In the genomic region with DNA sequence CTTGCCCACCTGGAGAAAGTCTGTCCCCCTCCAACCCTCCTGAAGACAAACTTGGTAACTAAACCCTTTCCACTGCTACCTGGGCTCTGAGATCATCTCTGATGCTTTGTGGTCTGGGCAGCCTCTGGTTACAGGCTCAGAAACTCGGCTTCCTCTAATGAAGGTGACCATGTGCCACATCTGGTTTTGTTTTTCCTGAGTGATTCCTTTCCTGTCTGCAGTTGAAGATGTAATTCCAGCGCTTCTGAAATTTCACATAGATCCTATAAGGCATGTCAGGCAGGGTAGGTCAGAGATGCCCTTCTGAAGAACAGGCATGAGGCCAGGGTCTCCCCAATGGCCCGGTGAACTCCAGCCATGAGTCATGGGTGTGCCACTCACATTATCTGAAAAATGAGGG, we compare ENCODE assay signal across 21 mouse cellular contexts. TPM values are rescaled to one million over a fixed set of nuclear protein-coding genes. Genes with fewer than 3 reads are reported as not detected.
DNase-seq lines count a peak whose midpoint lies in the region; TF ChIP-seq lines count a peak whose summit lies in the region.
"Had no signal": no experiment of that assay in that cellular context is flagged by ENCODE, and none has a peak within 500 bp of the region (broad histone marks: within the 10 kb centered on the region; RNA-seq: fewer than 3 reads in every experiment).

No protein-coding gene starts in this region.

- peak; percentile 37 for DNase-seq in embryo, embryonic 10 days (ENCODE audit: low spot score)
- no peak for DNase-seq in embryo, embryonic 9.5 days (ENCODE audit: extremely low spot score)
- DNase-seq in layer of hippocampus, adult 11-12 months (ENCODE audit: low spot score), result peak; percentile 1
- no peak for DNase-seq in layer of hippocampus, adult 2 months (ENCODE audit: low spot score in 2 of 2)
- DNase-seq in embryonic facial prominence, embryonic 10.5 days (ENCODE audit: low spot score), result peak; percentile 24
- peak; percentile 16 for DNase-seq in mesoderm, embryonic 11.5 days (ENCODE audit: low read depth, low spot score)
- no peak for DNase-seq in heart, adult 9 months (ENCODE audit: low spot score in 2 of 2)
- no peak for DNase-seq in left cerebral cortex, postnatal 14 days (ENCODE audit: low spot score in 2 of 2)
- DNase-seq: adrenal gland, adult 2 months; adrenal gland, postnatal 25 days; cerebellum, adult 2 months; cerebellum, postnatal 25 days; gastrocnemius, adult 2 months; gastrocnemius, postnatal 25 days; heart, postnatal 14 days; kidney, adult 18-20 months had no signal

- 49% methylated on average over 3 of the region's 3 CpGs for WGBS in embryonic facial prominence, embryonic 10.5 days

- H3K4me3 ChIP-seq in layer of hippocampus, adult 2 months, result no peak overlapping the region
- H3K4me3 ChIP-seq in embryonic facial prominence, embryonic 10.5 days, result no peak overlapping the region
- H3K4me3 ChIP-seq: forebrain, embryonic 15.5 days; gastrocnemius, adult 2 months; heart, embryonic 10.5 days; heart, embryonic 15.5 days; hindbrain, embryonic 13.5 days had no signal

- no peak overlapping the region for H3K27ac ChIP-seq in layer of hippocampus, adult 2 months
- no peak overlapping the region for H3K27ac ChIP-seq in embryonic facial prominence, embryonic 10.5 days (replicated peaks)
- H3K27ac ChIP-seq: forebrain, embryonic 15.5 days; gastrocnemius, adult 2 months; heart, embryonic 10.5 days; heart, embryonic 15.5 days; hindbrain, embryonic 13.5 days; hindbrain, postnatal 0 days had no signal

- peaks cover 14% of the 10 kb centered on the region for H3K4me1 ChIP-seq in embryonic facial prominence, embryonic 10.5 days
- H3K4me1 ChIP-seq: forebrain, embryonic 15.5 days; heart, embryonic 10.5 days; heart, embryonic 15.5 days; hindbrain, embryonic 13.5 days had no signal

- H3K36me3 ChIP-seq in embryonic facial prominence, embryonic 10.5 days (replicated peaks), result peaks cover 17% of the 10 kb centered on the region

- intact Hi-C loops in left cerebral cortex, postnatal 14 days (cut with DNase I), result loop anchor here (10.0 kb wide), 2 partner anchors 232 to 348 kb away; a partner anchor contains a TSS

- TF ChIP-seq CTCF in layer of hippocampus, adult 2 months (conservative IDR thresholded peaks at IDR 0.05), result no peak

- no peaks in the 10 kb centered on the region for H3K27me3 ChIP-seq in embryonic facial prominence, embryonic 10.5 days (replicated peaks; ENCODE audit: low read depth, poor library complexity, severe bottlenecking)
- H3K27me3 ChIP-seq: forebrain, embryonic 15.5 days; hindbrain, embryonic 13.5 days had no signal

- H3K9me3 ChIP-seq in embryonic facial prominence, embryonic 10.5 days, result no peaks in the 10 kb centered on the region
- H3K9me3 ChIP-seq: forebrain, embryonic 15.5 days; heart, embryonic 10.5 days; heart, embryonic 15.5 days; hindbrain, embryonic 13.5 days had no signal

RNA-seq across cellular contexts. Expression of a gene that starts 11.6 kb away (rescaled TPM):
- total RNA-seq in layer of hippocampus, adult 2 months (2021), result 10 to 100 TPM; 57.7 to 65.8 TPM
- polyA plus RNA-seq in embryonic facial prominence, embryonic 10.5 days (2016; fragmentation: Nextera tagmentation; extraction: Ambion mirVana), result 88.0 and 88.2 TPM in 2 replicates
- 10 to 100 TPM; 71.4 to 76.6 TPM for total RNA-seq in left cerebral cortex, postnatal 14 days (2021)

Comparison
In these comparisons a context has a peak if more than half of its experiments do, and no peak if none do; other contexts are left out.
1. DNase-seq: peak in embryo, embryonic 10 days (single experiment), layer of hippocampus, adult 11-12 months (single experiment), embryonic facial prominence, embryonic 10.5 days (single experiment) and mesoderm, embryonic 11.5 days (single experiment); none in embryo, embryonic 9.5 days (single experiment), layer of hippocampus, adult 2 months (0 of 2), heart, adult 9 months (0 of 2) and left cerebral cortex, postnatal 14 days (0 of 2).